Mouse (Mus musculus): ENCODE results near the gene Rest.
"Not testable (repeated sequence)": the region's sequence is repeated elsewhere in the genome, so short reads cannot be mapped to it uniquely, and the experiment has no call there.

The Rest gene

GRCm38 (mm10) chr5:77265081-77265670, at the start of gene Rest:
Gene Rest, plus strand, starts transcription at chr5:77265491.
- DNase-seq = peak; percentile 31

DNA sequence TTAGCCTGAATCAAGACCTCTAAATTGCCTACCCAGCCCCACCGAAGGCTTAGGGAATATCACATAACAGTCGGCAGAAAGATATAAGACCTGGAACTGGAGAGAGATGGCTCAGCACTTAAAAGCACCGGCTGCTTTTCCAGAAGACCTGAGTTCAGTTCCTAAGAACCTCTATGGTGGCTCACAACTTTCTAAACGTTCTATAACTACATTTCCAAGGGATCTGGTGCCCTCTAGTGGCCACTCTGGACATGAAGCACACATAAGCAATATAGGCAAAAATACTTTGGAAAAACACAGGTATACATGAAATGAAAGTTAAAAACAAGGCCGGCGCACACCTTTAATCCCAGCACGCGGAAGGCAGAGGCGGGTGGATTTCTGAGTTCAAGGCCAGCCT, 48.1 kb upstream of the Rest start:
- peak; percentile 17 for DNase-seq

GRCm38 (mm10) chr5:77217724-77218123, 47.6 kb upstream of the Rest start:
- DNase-seq = no peak

- DNase-seq = no peak
Measured at GRCm38 (mm10) chr5:77223043-77223975, 42.0 kb upstream of the Rest start.

GRCm38 (mm10) chr5:77228986-77229385, 36.3 kb upstream of the Rest start:
- DNase-seq = no peak

GRCm38 (mm10) chr5:77231863-77232262, 33.4 kb upstream of the Rest start:
- DNase-seq = not testable (repeated sequence)

- DNase-seq = no peak
Measured at GRCm38 (mm10) chr5:77234921-77235320, 30.4 kb upstream of the Rest start.

GRCm38 (mm10) chr5:77237104-77237503, 28.2 kb upstream of the Rest start:
- DNase-seq = no peak

DNA sequence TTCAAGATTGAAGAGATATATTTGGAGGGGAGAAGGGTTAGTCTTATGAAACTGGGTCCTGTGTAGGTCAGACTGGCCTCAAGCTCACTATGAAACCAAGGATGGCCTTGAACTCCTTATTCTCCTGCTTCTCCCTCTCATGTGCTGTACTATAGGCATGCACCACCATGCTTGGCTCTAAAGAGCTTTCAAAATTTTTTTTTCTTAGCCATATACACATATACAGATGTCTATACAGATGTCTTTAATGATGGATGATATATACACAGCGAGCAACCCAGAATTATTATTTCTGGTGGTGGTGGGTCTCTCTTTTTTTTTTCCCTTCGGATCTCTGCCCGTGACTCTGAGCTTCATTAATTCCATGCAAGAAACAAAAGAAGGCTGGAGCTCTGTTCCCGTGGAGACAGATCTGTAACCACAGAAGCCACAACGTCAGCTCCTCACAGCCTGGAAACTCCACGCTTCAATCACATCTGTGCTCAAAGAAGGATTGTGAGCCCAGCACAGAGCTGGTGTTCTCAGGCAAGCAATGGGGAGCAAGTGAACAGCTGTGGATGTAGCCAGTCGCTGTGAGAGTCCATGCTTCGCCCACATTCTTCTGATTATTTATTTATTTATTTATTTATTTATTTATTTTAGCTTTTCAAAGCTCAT, 20.8 kb upstream of the Rest start:
- DNase-seq = no peak

DNA sequence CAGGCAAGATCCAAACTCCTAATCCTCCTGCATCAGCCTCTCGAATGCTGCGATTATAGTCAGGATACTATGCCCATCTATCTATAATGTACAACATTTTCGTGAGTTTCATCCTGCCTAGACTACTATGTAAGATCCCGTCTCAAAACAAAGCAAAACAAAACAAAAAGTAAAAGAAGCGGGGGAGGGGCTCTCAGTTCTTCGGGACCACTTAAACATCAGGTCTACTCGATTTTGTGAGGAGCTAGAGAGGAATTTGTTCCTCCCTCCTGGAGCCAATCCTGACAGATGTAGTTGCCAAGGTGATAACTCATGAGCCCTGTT, 19.9 kb upstream of the Rest start:
- DNase-seq = no peak

DNA sequence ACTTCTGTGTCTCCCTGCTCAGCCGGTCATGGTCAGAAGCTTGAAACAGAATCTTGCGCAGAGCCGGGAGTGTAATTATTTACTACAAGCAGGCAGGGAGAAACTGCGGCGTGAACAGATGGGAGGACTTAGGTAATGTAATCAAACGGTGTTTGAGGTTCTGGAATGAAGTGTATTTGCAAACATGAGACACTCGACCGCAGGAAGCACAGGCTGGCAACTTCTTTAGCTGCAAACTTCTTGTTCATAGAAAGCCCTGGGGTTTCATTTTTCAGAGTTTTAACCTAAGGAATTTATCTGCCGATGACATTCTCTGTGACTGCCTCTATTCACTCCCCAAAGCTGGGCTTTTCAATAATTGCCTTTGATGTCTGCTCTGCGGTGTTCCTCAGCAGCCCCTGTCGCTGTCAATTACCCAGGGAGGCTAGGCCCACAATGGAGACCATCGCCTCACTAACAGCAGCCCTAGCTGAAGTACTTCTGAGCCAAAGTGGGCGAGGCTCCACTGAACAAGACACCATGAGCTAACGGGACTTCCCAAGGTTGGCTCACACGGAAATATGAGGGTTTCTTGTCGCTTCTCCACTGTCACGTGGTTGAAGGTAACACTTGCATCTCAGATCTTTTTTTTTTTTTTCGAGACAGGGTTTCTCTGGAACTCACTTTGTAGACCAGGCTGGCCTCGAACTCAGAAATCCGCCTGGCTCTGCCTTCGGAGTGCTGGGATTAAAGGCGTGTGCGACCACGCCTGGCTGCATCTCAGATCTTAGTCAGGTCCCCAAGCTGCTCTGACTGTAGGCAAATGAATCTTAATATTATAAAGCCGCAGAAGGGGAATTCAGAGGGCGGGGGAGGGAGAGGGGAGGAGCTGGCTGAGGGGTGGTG, 19.3 kb upstream of the Rest start:
- no peak for DNase-seq

DNA sequence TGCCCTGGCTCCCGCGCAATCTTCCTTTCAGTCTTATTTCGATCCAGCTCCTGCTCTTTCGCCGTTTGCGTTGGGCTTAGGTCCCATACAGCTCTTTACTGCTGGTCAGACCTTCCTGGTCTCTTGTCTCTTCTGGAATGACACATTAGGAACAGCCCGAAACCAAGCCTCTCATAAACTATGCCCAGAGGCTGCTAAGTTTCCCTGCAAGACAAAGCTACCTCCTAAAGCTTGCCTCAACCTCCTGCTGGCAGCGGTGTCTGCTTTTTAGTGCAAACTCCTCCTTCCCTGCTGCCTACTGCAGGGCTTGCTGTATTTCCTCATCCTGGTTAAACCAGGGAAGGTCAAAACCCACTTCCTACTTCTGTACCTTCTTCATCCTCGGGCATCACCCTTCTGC, 15.2 kb upstream of the Rest start:
- DNase-seq = no peak

DNA sequence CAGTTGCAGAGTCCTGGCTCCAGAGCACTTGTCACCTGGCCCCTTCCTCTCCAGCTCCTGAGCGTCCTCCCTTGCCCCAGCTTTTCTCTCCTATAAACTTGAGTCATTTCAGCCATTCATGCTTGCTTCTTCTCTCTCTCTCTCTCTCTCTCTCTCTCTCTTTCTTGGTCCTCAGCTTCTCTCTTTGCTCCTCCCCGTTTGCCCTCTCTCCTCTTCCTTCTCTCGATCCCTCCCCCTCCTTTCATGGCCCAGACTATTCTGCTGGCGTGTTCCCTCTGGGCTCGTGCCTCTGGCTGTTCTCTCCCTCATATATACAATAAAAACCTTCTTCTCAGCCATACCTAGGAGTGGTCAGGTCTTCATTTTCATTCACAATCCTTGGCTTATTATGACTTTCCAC, 13.6 kb upstream of the Rest start:
- no peak for DNase-seq

DNA sequence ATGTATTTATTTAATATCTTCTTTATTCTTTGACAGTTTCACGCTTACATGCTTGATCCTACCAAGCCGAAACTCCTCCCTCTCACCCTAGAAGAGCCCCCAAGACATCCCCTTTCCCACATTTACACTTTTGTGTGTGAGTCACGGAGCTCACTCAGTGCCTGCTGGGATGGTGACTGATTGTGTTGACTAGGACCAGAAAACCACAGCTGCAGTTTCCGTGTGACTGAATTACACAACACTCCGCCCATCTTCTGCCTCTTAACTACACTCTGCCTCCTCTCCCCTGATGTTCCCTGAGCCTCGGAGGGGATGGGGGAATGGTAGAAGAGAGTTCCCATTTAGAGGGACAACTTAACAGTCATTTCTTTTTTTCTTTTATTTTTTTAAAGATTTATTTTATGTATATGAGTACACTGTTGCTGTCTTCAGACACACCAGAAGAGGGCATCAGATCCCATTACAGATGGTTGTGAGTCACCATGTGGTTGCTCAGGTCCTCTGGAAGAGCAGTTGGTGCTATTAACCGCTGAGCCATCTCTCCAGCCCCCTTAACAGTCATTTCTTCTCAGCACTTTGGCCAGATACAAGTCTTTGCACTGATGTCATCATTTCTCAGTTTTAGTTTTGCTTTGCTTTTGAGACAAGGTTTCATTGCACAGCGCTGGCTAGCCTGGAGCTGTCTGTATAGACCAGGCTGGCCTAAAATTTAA, 13.0 kb upstream of the Rest start:
- no peak for DNase-seq

- DNase-seq = no peak
Measured at GRCm38 (mm10) chr5:77253154-77253553, 12.1 kb upstream of the Rest start.

DNA sequence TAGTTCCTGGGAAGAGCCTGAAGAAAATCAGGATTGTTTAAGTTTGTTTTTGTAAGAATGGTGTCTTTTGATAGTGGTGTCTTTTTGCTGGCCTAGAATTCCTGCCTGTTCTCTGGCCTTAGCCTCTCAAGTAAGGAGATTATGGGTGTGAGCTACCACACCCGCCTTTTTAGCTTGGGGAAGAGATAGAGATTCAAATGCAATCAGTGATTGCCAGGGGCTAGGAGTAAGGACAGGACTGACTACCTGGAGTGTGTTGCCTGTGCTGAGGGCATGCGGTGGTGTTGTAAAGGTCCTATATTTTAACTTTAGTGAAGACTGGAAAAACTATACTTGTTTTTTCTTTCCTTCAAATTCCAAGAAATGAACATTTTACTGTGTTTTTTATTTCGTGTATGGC, 10.9 kb upstream of the Rest start:
- DNase-seq = no peak

GRCm38 (mm10) chr5:77257603-77258002, 7.7 kb upstream of the Rest start:
- no peak for DNase-seq

DNA sequence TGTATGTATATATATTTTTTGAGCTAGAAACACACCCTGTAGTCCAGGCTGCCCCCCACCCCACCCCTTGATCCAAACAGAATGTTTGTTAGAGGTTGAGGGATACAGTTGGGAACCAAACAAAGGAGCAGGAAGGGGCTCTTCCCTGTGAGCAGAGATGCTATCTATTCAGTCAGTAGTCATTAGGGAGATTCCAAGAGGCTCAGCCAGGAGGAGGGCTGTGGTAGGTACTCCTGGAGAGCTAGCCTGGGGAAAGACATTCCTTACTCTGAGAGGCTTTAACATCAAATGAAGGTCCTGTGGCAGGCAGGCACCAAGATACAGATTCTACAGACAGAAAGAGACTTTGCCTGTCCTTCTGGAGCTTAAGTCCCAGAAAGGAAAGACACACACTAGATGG, 6.0 kb upstream of the Rest start:
- no peak for DNase-seq

DNA sequence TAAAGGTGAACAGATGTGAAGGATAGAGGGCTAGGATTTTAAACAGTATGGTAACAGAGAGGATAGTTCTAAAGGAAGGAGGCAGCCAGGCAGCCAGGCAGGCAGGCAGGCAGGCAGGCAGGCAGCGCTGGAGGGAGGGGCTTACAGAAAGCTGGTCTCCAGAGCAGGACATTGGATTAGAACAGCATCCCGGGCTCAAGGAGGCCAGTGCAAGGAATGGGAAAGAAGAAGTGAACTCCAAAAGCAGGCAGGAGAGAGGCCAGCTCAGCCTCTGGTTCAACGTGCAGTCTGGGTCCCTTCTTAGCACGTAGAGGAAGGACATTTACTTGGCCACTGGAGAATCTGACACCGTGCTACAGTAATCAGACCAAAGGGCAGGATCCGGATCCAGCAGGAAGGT, 5.2 kb upstream of the Rest start:
- no peak for DNase-seq

DNA sequence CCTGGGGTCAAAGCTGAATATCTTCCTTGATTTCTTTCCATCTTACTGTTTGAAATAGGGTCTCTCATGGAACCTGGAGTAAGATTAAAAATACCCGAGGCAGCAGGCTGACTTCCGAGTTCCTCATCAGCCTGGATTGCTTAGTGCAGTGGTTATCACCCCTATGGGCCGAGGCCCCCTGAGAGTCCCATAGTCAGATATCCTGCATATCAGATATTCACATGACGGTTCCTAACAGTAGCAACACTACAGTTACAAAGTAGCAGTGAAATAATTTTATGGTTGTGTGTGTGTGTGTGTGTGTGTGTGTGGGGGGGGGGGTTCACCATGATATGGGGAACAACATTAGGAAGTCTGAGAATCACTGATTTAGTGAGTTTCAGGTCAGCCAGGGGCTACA, 4.2 kb upstream of the Rest start:
- no peak for DNase-seq

DNA sequence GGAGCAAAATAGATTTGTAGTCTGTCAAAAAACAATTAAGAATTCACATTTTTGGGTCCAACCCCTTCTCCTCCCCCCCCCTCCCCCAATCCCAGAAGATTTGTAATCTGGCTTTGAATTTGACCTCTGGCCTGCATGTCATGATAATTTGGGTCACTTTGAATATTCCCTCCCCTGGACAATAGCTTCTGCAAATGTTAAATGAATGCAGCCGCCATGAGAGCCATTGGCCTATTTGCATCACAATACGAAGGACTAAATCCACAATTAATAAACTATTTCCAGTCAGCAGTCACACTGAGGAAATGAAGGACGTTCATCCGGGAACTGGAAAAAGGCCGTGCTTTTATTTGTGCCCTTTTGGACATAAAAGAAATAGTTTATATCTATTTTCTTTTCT, 3.2 kb upstream of the Rest start:
- DNase-seq = no peak

DNA sequence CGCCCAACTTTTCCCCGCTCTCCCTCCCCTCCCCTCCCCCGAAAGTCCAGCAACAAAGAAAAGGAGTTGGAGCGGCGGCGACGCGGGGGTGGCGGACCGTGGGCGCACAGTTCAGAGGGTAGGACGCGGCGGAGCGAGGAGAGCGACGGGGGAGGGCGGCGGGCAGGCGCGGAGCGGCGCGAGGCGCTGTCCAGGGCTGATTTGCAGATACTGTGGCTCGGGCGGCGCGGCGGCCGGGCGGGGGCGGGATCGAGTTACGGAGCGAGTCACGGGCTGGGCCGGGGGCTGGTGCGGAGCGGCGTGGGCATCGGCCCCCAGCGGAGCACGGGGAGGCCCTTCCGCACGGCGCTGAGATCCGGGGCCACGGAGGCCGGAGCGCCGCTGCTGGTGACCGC, 377 bp downstream of the Rest start:
- DNase-seq = peak; percentile 17
